Mouse (Mus musculus) neural tube, embryonic 14.5 days (tissue): ENCODE measurements around the gene Rad51c. TPM values are rescaled to one million over a fixed set of nuclear protein-coding genes. Genes with fewer than 3 reads are reported as not detected.
A peak's percentile ranks its signal among the peaks of the same experiment; 100 is the strongest.
"Not testable (repeated sequence)": the region's sequence is repeated elsewhere in the genome, so short reads cannot be mapped to it uniquely, and the experiment has no call there.

ENCODE experiments used
- ATAC-seq: fragments of 200-750 bp; cut with Nextera tagmentation; 2 replicates; pipeline ENCODE4 v1.8.0; 2017; ENCODE audit warnings: low read depth, mild to moderate bottlenecking, moderate TSS enrichment, moderate library complexity
- H3K27ac ChIP-seq: fragments of 300-500 bp; sonication (generic); 2 replicates; pipeline ENCODE4 v1.5.1; 2014; ENCODE audit warnings: low read depth, mild to moderate bottlenecking, control low read depth, low read length, moderate library complexity, mixed read lengths
- H3K27me3 ChIP-seq: fragments of 300-500 bp; sonication (generic); 2 replicates; pipeline ENCODE4 v1.6.1; 2014; ENCODE audit warnings: low read length; ENCODE audit not compliant: control insufficient read depth, insufficient read depth
- H3K36me3 ChIP-seq: fragments of 300-500 bp; sonication (generic); 2 replicates; pipeline ENCODE4 v1.6.1; 2014; ENCODE audit warnings: low read length, mixed read lengths; ENCODE audit not compliant: control insufficient read depth, insufficient read depth
- H3K4me1 ChIP-seq: fragments of 300-500 bp; sonication (generic); 2 replicates; pipeline ENCODE4 v1.6.1; 2014; ENCODE audit warnings: low read length; ENCODE audit not compliant: control insufficient read depth, insufficient read depth
- H3K4me2 ChIP-seq: fragments of 300-500 bp; sonication (generic); 2 replicates; pipeline ENCODE4 v1.6.1; 2014; ENCODE audit warnings: mild to moderate bottlenecking, low read depth, low read length, control low read depth
- H3K4me3 ChIP-seq: fragments of 300-500 bp; sonication (generic); 2 replicates; pipeline ENCODE4 v1.5.1; 2014; ENCODE audit warnings: low read depth, low read length, control low read depth, mixed read lengths
- H3K9ac ChIP-seq: fragments of 300-500 bp; sonication (generic); replicated peaks from 2 replicates; pipeline ENCODE4 v1.6.1; 2014; ENCODE audit warnings: low read depth, mild to moderate bottlenecking, control low read depth, low read length, mixed read lengths
- H3K9me3 ChIP-seq: fragments of 300-500 bp; sonication (generic); 2 replicates; pipeline ENCODE4 v1.6.1; 2016; ENCODE audit warnings: low read length; ENCODE audit not compliant: control insufficient read depth
- WGBS: fragments of 180-500 bp; shearing (Covaris S2); extraction: QIAGEN DNeasy Blood & Tissue Kit; methylation state at CpG from one replicate; pipeline ENCODE4 v1.1.7; 2014; 5-methylcytosine and 5-hydroxymethylcytosine counted together
- polyA plus RNA-seq: library from polyadenylated mRNA; unstranded; fragments of >200 nt; fragmentation: Nextera tagmentation; extraction: Ambion mirVana; gene quantifications from 2 replicates; pipeline ENCODE4 v1.2.1, GENCODE M21; 2014

Gene Rad51c
- polyA plus RNA-seq, 1 experiment from 2014 or later, result 4.9 TPM

DNA sequence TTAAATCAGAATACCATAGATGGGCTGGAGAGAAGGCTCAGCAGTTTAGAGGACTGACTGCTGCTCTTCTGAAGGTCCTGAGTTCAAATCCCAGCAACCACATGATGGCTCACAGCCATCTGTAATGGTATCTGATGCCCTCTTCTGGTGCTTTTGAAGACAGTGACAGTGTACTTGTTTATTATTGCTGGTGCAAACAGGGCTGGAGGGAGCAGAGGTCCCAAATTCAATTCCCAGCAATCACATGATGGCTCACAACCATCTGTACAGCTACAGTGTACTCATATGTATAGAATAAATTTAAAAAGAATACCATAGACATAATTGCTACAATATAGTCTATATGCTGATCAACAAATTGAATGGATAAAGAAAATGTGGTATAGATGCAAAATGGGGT is 42.7 kb upstream of the Rad51c start:
- no peak for ATAC-seq
- Histone ChIP-seq H3K9ac (no peak overlapping the region), H3K27me3 (no peaks in the 10 kb centered on the region), H3K4me2 (no peak overlapping the region), H3K27ac (peak overlapping the region; percentile 74; the same call in 1 of the 2 replicates), H3K4me1 (0 out of 2 replicates have a peak, but pooled peaks cover 3% of the 10 kb centered on the region), H3K9me3 (no peaks in the 10 kb centered on the region), H3K4me3 (no peak overlapping the region), H3K36me3 (no peaks in the 10 kb centered on the region)

DNA sequence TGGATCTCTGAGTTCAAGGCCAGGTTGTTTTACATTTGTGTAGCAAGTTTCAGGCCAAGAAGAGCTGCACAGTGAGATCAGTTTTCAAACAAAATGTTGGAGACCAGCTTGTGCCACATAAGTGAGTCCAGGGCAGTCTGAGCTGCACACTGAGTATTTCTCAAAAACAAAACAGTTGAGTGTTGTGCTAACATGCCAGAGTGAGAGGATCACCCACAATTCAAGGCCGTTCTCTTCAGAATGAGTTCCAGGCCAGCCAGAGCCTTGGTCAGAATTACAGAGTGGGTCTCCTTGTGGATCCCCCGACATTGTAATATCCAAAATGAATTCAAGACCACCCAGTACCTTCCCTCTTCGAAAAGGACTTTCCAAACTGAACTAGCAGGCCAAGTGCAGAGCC is 41.4 kb upstream of the Rad51c start:
- H3K27me3 ChIP-seq, result no peaks in the 10 kb centered on the region
- WGBS, result 91% methylated on average over 3 of the region's 3 CpGs
- no peak for ATAC-seq

DNA sequence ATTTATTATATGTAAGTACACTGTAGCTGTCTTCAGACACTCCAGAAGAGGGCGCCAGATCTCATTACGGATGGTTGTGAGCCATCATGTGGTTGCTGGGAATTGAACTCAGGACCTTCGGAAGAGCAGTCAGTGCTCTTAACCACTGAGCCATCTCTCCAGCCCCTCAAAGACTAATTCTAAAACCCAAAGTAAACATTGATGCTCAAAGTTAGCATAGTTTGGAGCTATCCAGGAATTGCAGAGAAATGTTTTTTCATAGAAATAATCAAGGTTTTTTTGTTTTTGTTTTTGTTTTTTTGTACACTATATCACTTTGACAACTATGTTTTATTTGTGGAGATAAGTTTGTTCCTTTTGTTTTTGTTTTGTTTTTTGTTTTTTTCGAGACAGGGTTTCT is 40.8 kb upstream of the Rad51c start:
- H3K27ac ChIP-seq, ATAC-seq, H3K4me2 ChIP-seq, H3K4me1 ChIP-seq, H3K4me3 ChIP-seq, H3K27me3 ChIP-seq, H3K36me3 ChIP-seq, H3K9me3 ChIP-seq, H3K9ac ChIP-seq: not testable (repeated sequence)
- WGBS, result 100% methylated on average over 2 of the region's 4 CpGs

More for the DNA sequence above, 41.4 kb upstream of the Rad51c start:
- Histone ChIP-seq H3K27ac (no peak overlapping the region), H3K9me3 (no peaks in the 10 kb centered on the region), H3K4me3 (no peak overlapping the region), H3K4me1 (0 out of 2 replicates have a peak, but pooled peaks cover 3% of the 10 kb centered on the region), H3K36me3 (no peaks in the 10 kb centered on the region), H3K9ac (no peak overlapping the region), H3K4me2 (no peak overlapping the region)

DNA sequence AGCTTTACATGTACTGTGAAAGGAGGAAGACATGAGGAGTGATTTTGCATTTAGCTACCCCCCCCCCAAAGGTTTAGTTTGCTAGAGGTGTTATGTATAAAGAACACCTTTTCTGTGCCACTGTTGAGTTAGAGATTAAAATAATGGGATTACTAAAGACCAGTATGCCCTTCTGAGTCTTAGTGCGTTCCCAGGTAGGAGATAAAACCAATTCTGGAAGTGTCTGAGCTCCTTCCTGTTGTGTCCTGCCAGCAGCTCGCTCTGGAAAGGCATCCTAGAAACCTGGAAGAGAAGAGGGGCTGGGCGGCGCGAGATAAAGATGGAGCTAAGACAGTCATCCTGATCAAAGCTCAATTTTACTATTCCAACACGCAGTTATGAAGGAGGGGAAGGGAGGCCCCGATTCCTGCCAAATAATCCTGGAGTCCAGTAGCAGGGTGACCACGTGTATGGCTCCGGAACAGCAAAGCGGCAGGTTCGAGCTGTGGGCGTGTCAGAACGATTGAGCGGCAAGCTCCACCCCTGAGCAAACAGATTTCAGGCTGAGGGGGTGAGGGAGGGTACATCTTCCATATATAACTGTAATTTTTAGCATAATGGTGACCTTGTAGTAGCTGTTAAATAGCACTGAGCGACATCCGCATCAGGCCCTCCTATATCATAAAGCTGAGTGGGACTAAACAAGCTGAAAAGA is 40.1 kb upstream of the Rad51c start:
- no peaks in the 10 kb centered on the region for H3K27me3 ChIP-seq
- H3K27ac ChIP-seq, result no peak overlapping the region
- no peak overlapping the region for H3K4me2 ChIP-seq

DNA sequence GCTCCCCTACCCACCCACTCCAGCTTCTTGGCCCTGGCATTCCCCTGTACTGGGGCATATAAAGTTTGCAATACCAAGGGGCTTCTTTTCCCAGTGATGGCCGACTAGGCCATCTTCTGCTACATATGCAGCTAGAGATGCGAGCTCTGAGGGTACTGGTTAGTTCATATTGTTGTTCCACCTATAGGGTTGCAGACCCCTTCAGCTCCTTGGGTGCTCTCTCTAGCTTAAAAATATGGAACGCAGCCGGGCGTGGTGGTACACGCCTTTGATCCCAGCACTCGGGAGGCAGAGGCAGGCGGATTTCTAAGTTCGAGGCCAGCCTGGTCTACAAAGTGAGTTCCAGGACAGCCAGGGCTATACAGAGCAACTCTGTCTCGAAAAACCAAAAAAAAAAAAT is 39.3 kb upstream of the Rad51c start:
- H3K27me3 ChIP-seq, H3K27ac ChIP-seq, H3K4me2 ChIP-seq, H3K4me1 ChIP-seq, H3K9ac ChIP-seq, H3K36me3 ChIP-seq, H3K9me3 ChIP-seq, H3K4me3 ChIP-seq, ATAC-seq: not testable (repeated sequence)
- WGBS, result 75% methylated on average over 10 of the region's 10 CpGs

More for the DNA sequence above, 40.1 kb upstream of the Rad51c start:
- ATAC-seq, result no peak
- H3K4me1 ChIP-seq, result 0 out of 2 replicates have a peak, but pooled peaks cover 3% of the 10 kb centered on the region
- H3K9ac ChIP-seq, result no peak overlapping the region
- H3K36me3 ChIP-seq, result no peaks in the 10 kb centered on the region
- 10% methylated on average over 16 of the region's 16 CpGs for WGBS
- no peak overlapping the region for H3K4me3 ChIP-seq
- no peaks in the 10 kb centered on the region for H3K9me3 ChIP-seq

DNA sequence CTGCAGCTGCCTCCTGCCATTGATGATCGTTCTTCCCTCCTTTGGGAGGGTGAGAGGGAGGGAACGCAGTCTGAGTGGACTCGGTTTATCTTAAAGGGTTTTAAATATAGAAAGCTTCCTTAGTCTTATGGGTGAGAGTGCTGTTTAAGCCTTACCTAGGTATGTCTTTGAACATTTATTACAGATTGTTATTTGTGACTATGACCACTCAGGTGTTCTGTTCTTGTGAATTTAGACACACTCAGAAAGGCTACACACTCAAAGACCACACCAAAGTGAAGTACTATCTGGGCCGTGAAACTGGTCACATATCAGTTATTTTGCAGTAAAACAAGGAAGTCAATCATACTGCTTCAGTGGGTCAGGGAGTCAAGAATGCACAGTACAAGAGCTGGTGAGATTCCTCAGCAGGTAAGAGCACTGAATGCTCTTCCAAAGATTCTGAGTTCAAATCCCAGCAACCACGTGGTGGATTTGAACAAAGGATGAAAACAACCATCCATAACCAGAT is 38.7 kb upstream of the Rad51c start:
- Histone ChIP-seq H3K4me2 (no peak overlapping the region), H3K27ac (peak overlapping the region; percentile 16; the same call in 1 of the 2 replicates), H3K4me1 (0 out of 2 replicates have a peak, but pooled peaks cover 3% of the 10 kb centered on the region), H3K36me3 (no peaks in the 10 kb centered on the region), H3K4me3 (no peak overlapping the region), H3K9me3 (no peaks in the 10 kb centered on the region), H3K9ac (no peak overlapping the region), H3K27me3 (no peaks in the 10 kb centered on the region)
- peak; percentile 0; the same call in 1 of the 2 replicates for ATAC-seq
- WGBS, result 0% methylated on average over 5 of the region's 5 CpGs

DNA sequence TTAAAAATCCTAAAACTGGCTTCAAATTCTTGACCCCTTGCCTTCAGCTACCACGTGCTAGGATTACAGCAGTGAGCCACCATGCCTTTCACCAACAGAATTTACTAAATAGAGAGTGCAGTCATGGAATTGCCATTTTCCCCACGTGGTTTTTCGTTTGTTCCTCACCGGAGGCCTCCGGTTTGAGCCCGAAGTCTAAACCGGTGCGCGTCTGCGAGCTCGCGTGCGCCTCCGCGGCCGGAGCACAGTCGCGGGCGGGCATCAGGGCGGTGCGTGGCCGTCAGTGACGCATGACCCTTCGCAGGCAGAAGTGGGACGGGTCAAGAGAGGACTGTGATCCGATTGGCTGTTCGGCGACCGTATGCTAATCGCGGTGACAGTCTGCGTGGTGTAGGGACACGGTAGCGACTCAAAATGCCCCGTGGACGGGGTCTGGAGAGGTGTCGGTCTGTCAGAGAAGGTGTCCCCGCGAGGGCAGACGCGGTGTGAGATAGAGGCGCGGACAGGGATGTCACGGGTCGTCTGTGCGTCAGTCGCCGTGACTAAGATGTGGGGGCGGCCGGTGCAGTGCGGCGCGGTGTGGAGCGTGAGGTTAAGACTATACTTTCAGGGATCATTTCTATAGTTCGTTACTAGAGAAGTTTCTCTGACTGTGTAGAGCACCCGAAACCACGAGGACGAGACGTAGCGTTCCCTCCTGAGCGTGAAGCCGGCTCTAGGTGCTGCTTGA is 38.1 kb upstream of the Rad51c start:
- H3K36me3 ChIP-seq, H3K9me3 ChIP-seq, H3K4me1 ChIP-seq, H3K27me3 ChIP-seq: not testable (repeated sequence)
- Histone ChIP-seq H3K9ac (peak overlapping the region; percentile 52), H3K27ac (peak overlapping the region; percentile 86), H3K4me2 (peak overlapping the region; percentile 50), H3K4me3 (peak overlapping the region; percentile 26)
- 1% methylated on average over 25 of the region's 62 CpGs for WGBS
- ATAC-seq, result peak; percentile 99

DNA sequence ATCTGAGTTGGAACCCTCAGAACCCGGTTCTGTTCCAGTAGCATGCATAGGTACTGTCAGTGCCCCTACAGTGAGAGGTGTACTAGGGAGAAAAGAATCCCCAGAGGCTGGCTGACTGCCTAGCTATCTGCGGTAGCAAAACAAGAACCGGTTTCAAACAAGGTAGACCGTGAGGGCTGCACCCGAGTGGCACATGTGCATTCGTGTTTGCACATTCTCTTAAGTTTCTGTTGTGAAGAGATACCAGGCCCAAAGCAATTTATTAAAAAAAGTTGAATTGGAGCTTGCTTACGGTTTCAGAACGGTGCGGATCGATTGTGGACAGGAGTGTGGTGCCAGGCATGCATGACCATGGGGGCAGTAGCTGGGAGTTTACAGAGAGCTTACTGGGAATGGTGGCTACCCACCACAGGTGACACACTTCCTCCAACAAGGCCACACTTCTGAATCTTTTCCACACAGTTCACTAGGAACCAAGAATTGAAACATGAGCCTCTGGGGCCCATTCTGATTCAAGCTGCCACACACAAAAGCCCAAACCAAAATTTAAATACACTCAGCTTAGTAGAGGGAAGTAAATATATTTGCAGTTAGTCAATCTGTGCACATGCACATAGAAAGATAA is 35.2 kb upstream of the Rad51c start:
- 90% methylated on average over 10 of the region's 10 CpGs for WGBS
- Histone ChIP-seq H3K9me3 (no peaks in the 10 kb centered on the region), H3K9ac (no peak overlapping the region), H3K36me3 (no peaks in the 10 kb centered on the region), H3K4me2 (no peak overlapping the region), H3K4me1 (no peaks in the 10 kb centered on the region), H3K27me3 (no peaks in the 10 kb centered on the region), H3K27ac (no peak overlapping the region), H3K4me3 (no peak overlapping the region)
- ATAC-seq, result no peak
